Mouse (Mus musculus) forebrain, embryonic 14.5 days (tissue): ENCODE measurements around the gene Rhoj. TPM values are rescaled to one million over a fixed set of nuclear protein-coding genes. Genes with fewer than 3 reads are reported as not detected.
"Not testable (repeated sequence)": the region's sequence is repeated elsewhere in the genome, so short reads cannot be mapped to it uniquely, and the experiment has no call there.

Experiments used
- ATAC-seq: fragments of 200-750 bp; cut with Nextera tagmentation; 2 replicates; pipeline ENCODE4 v1.8.0; 2017; ENCODE audit warnings: mild to moderate bottlenecking, moderate library complexity
- DNase-seq: peaks from one replicate; pipeline ENCODE4 v3.0.0-alpha.2; 2015; ENCODE audit warnings: low spot score
- H3K27ac ChIP-seq: fragments of 300-500 bp; sonication (generic); 2 replicates; pipeline ENCODE4 v1.5.1; 2014; ENCODE audit warnings: low read depth, mild to moderate bottlenecking, control low read depth, low read length, moderate library complexity
- H3K27me3 ChIP-seq: fragments of 300-500 bp; sonication (generic); replicated peaks from 2 replicates; pipeline ENCODE4 v1.6.1; 2014; ENCODE audit warnings: low read length, control low read depth, mixed read lengths; ENCODE audit not compliant: control insufficient read depth, insufficient read depth
- H3K36me3 ChIP-seq: fragments of 300-500 bp; sonication (generic); 2 replicates; pipeline ENCODE4 v1.6.1; 2014; ENCODE audit warnings: low read length, control low read depth; ENCODE audit not compliant: control insufficient read depth, insufficient read depth
- H3K4me1 ChIP-seq: fragments of 300-500 bp; sonication (generic); 2 replicates; pipeline ENCODE4 v1.6.1; 2014; ENCODE audit warnings: antibody characterized with exemption, low read length, control low read depth; ENCODE audit not compliant: control insufficient read depth, insufficient read depth
- H3K4me2 ChIP-seq: fragments of 300-500 bp; sonication (generic); 2 replicates; pipeline ENCODE4 v1.6.1; 2014; ENCODE audit warnings: mild to moderate bottlenecking, control low read depth, low read length
- H3K4me3 ChIP-seq: fragments of 300-500 bp; sonication (generic); 2 replicates; pipeline ENCODE4 v1.5.1; 2014; ENCODE audit warnings: low read depth, low read length, control low read depth
- H3K9ac ChIP-seq: fragments of 300-500 bp; sonication (generic); 2 replicates; pipeline ENCODE4 v1.6.1; 2014; ENCODE audit warnings: mild to moderate bottlenecking, low read length, control low read depth, moderate library complexity
- H3K9me3 ChIP-seq: fragments of 300-500 bp; sonication (generic); replicated peaks from 2 replicates; pipeline ENCODE4 v1.6.1; 2016; ENCODE audit warnings: low read length, control low read depth, mixed read lengths; ENCODE audit not compliant: control insufficient read depth
- WGBS: fragments of 180-500 bp; shearing (Covaris S2); extraction: QIAGEN DNeasy Blood & Tissue Kit; methylation state at CpG from one replicate; pipeline ENCODE4 v1.1.7; 2014; 5-methylcytosine and 5-hydroxymethylcytosine counted together
- polyA plus RNA-seq: library from polyadenylated mRNA; unstranded; fragments of >200 nt; fragmentation: Nextera tagmentation; extraction: Ambion mirVana; gene quantifications from 2 replicates; pipeline ENCODE4 v1.2.1, GENCODE M21; 2014

Rhoj gene
- polyA plus RNA-seq, 1 experiment from 2014 or later, result 22.5 TPM

GRCm38 (mm10) chr12:75321189-75321588 is 13.1 kb downstream of the Rhoj start:
- no peaks in the 10 kb centered on the region for H3K36me3 ChIP-seq
- no peaks in the 10 kb centered on the region for H3K4me1 ChIP-seq
- H3K4me2 ChIP-seq, result no peak overlapping the region
- H3K27ac ChIP-seq, result no peak overlapping the region
- no peaks in the 10 kb centered on the region for H3K27me3 ChIP-seq
- DNase-seq, result no peak
- WGBS, result 55% methylated on average over 4 of the region's 4 CpGs
- no peaks in the 10 kb centered on the region for H3K9me3 ChIP-seq
- H3K4me3 ChIP-seq, result no peak overlapping the region
- ATAC-seq, result no peak
- H3K9ac ChIP-seq, result no peak overlapping the region

DNA sequence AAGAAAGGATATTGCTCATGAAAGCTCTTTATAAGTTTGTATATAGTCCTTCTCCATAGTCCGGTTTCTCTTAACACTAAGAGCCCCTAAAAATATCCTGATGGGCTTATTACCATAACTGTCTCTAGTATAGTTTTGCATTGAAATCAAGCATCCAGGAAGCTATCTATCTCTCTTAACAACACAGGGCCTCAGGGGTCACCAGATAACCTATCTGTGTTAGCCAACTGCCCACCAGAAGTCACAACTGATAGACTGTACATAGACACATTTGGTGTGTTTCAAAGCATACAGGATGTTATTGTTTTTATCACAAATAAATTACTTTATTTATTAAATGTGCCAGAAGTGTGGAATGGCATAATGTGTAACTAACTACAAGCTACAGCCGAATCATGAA is 21.1 kb downstream of the Rhoj start:
- Histone ChIP-seq H3K27ac (no peak overlapping the region), H3K4me3 (no peak overlapping the region), H3K9me3 (no peaks in the 10 kb centered on the region), H3K4me1 (no peaks in the 10 kb centered on the region), H3K36me3 (no peaks in the 10 kb centered on the region), H3K4me2 (no peak overlapping the region), H3K9ac (no peak overlapping the region), H3K27me3 (no peaks in the 10 kb centered on the region)
- no peak for ATAC-seq
- WGBS, result 97% methylated on average over 2 of the region's 2 CpGs
- DNase-seq, result no peak

DNA sequence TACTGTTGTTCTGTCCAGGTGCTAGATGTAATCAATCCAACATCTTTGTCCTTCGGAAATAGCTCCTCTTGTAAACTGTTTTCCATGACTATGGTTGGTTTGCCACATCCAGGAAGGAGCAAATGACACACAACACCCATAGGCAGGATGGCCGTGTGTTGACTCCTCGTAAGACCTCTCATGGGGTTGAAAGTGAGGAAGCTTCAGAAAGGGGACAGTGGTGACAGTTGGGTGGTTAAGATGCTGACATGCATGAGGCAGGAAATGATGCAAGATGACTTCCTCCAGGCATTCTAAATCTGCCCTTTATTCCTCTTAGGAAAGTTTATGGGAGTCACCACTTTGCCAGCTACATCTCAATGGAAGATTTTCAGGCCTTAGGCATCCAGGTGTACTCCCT is 31.8 kb downstream of the Rhoj start:
- Histone ChIP-seq H3K27me3 (no peaks in the 10 kb centered on the region), H3K4me1 (no peaks in the 10 kb centered on the region), H3K4me2 (no peak overlapping the region), H3K9me3 (no peaks in the 10 kb centered on the region), H3K27ac (no peak overlapping the region), H3K36me3 (no peaks in the 10 kb centered on the region), H3K9ac (no peak overlapping the region), H3K4me3 (no peak overlapping the region)
- WGBS, result 91% methylated on average over 3 of the region's 3 CpGs
- no peak for ATAC-seq
- no peak for DNase-seq

- H3K27ac ChIP-seq, result no peak overlapping the region
- DNase-seq, result no peak
- H3K4me2 ChIP-seq, result no peak overlapping the region
- no peak overlapping the region for H3K9ac ChIP-seq
- H3K36me3 ChIP-seq, result no peaks in the 10 kb centered on the region
- no peaks in the 10 kb centered on the region for H3K4me1 ChIP-seq
- ATAC-seq, result no peak
- H3K27me3 ChIP-seq, result no peaks in the 10 kb centered on the region
- 91% methylated on average over 7 of the region's 7 CpGs for WGBS
- no peaks in the 10 kb centered on the region for H3K9me3 ChIP-seq
- no peak overlapping the region for H3K4me3 ChIP-seq
Measured at GRCm38 (mm10) chr12:75340331-75340730, 32.2 kb downstream of the Rhoj start.

DNA sequence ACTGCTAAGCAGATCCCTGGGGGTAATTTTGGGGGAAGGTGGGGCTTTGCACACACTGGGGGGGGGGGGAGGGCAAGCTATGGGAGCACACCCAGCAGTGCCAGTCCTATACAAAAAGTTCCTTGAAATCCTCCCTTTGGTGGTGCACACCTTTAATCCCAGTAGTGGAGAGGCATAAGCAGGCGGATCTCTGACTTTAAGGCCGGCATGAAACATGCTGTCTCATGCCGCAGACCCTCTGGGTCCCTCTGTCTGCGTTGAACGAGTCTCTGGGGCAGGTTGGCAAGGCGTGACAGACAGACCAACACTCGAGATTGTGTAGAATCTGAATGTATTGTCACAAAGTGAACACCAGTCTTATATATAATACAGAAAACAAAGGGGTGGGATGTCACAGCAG is 40.4 kb downstream of the Rhoj start:
- Histone ChIP-seq H3K9ac (no peak overlapping the region), H3K27me3 (no peaks in the 10 kb centered on the region), H3K27ac (no peak overlapping the region), H3K36me3 (no peaks in the 10 kb centered on the region), H3K4me1 (no peaks in the 10 kb centered on the region), H3K9me3 (no peaks in the 10 kb centered on the region), H3K4me3 (no peak overlapping the region), H3K4me2 (no peak overlapping the region)
- DNase-seq (no peak), ATAC-seq (no peak)
- 86% methylated on average over 7 of the region's 7 CpGs for WGBS

DNA sequence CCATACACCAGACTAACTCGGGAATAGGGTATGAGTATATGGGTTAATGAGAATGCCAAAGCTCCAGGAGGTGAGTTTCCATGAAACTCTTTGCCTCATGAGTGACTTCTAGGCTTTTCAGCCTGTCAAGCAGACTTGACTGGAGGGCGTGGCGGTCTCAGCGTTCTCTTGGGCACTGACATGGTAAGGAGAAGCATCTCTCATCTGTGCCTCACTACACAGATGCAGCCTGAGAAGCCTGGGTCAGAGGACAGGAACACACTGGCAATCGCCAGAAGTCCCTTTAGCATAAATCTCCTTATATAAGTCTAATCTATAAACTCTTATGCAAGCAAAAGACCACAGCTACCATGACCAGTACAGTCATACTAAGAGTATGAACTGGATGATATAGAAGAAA is 41.4 kb downstream of the Rhoj start:
- H3K36me3 ChIP-seq, DNase-seq, H3K4me3 ChIP-seq, H3K4me1 ChIP-seq, H3K27ac ChIP-seq, ATAC-seq, H3K4me2 ChIP-seq, H3K9me3 ChIP-seq, H3K9ac ChIP-seq, H3K27me3 ChIP-seq: not testable (repeated sequence)
- 85% methylated on average over 5 of the region's 5 CpGs for WGBS

DNA sequence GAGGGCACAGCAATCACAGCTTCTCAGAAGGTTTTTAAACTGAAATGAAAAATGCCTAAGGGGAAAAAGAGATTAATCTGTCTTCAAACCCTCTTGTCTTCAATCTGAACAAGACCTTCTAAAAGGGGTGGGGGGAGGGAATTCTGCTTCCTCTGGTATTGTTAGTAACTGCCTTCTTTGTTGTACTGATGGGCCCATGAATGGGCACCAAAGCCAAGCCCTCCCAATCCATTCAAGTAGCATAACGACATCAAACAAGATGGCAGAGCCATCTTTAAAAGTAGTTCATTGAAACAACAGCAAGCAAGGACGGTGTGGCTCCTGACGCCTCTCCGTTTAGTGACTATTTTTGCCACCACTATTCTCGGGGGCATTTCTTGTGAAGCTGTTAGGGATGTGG is 42.6 kb downstream of the Rhoj start:
- DNase-seq, result no peak
- Histone ChIP-seq H3K27ac (no peak overlapping the region), H3K9me3 (no peaks in the 10 kb centered on the region), H3K36me3 (no peaks in the 10 kb centered on the region), H3K27me3 (no peaks in the 10 kb centered on the region), H3K4me2 (no peak overlapping the region), H3K4me3 (no peak overlapping the region), H3K9ac (no peak overlapping the region), H3K4me1 (no peaks in the 10 kb centered on the region)
- 66% methylated on average over 5 of the region's 5 CpGs for WGBS
- no peak for ATAC-seq

DNA sequence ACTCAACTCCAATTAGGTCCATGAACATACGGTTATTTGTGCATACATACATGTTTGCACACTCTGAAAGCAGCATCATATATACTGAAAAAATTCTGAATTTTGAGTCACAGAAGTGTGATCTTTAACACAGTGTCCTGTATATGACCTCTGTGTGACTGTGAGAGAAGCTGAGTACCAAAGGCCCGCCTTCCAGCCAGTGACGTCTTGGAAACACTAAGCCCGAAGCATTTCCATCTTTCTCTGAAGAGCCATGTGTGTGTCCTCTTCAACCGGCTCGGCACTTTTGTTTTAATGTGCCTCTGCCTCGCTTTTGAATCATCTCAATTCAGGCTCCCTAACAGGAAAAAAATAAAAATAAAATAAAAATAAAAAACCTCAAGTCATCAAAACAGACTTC is 43.7 kb downstream of the Rhoj start:
- H3K27ac ChIP-seq, result no peak overlapping the region
- 80% methylated on average over 7 of the region's 7 CpGs for WGBS
- H3K27me3 ChIP-seq, result no peaks in the 10 kb centered on the region
- H3K36me3 ChIP-seq, result no peaks in the 10 kb centered on the region
- no peaks in the 10 kb centered on the region for H3K4me1 ChIP-seq
- H3K4me2 ChIP-seq, result no peak overlapping the region
- ATAC-seq (no peak), DNase-seq (no peak)
- H3K9ac ChIP-seq, result no peak overlapping the region
- no peaks in the 10 kb centered on the region for H3K9me3 ChIP-seq
- no peak overlapping the region for H3K4me3 ChIP-seq

DNA sequence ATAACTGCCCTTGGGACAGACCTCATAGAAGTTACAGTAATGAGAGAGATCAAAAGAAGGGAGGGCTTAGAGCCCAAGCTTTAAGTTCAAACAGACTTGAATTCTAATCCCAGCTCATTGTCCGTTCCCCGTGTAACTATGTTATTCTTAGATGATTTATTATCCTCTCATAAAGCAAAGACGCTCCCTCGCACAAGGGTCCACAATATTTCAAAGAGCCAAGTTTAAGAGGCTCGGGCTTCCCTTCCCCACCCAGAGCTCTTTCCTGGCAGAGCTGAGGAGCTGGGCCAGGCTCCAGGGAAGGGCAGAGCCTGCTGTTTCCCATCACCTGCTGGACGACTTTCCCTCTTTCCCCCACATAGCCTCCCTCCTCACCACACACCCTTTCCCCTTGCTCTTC is 44.3 kb downstream of the Rhoj start:
- Histone ChIP-seq H3K27ac (no peak overlapping the region), H3K27me3 (no peaks in the 10 kb centered on the region), H3K9me3 (no peaks in the 10 kb centered on the region), H3K4me2 (no peak overlapping the region), H3K4me3 (no peak overlapping the region), H3K36me3 (no peaks in the 10 kb centered on the region), H3K4me1 (no peaks in the 10 kb centered on the region), H3K9ac (no peak overlapping the region)
- ATAC-seq (no peak), DNase-seq (peak; percentile 26)
- 65% methylated on average over 6 of the region's 6 CpGs for WGBS

DNA sequence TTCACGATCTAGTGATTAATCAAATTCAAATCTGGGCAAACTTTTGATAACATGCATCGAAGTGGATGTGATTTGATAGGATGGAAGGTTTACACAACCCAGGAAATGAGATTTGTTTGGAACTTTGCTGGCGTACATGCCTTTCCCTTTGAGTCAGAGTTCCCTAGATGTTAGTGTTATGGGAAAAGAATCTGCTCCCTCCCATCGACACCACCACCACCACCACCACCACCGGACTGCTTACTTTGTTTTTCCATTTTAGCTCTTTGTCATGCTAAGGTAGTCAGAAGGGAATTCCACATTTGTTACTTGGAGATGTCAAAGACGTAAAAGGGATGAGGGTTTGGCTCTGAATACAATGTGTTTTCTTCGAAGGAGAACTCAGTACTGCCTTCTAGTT is 46.2 kb downstream of the Rhoj start:
- WGBS, result 82% methylated on average over 7 of the region's 7 CpGs
- no peak for DNase-seq
- Histone ChIP-seq H3K4me3 (no peak overlapping the region), H3K9me3 (no peaks in the 10 kb centered on the region), H3K27me3 (no peaks in the 10 kb centered on the region), H3K4me1 (no peaks in the 10 kb centered on the region), H3K4me2 (no peak overlapping the region), H3K27ac (no peak overlapping the region), H3K9ac (no peak overlapping the region), H3K36me3 (no peaks in the 10 kb centered on the region)
- no peak for ATAC-seq
